Mouse (Mus musculus) cerebellum, adult 2 months (tissue): ENCODE data around the gene Mta3.

Source experiments
- CTCF ChIP-seq: fragments of 200-500 bp; IDR thresholded peaks from 2 replicates; pipeline ENCODE4 v1.5.1; 2011; ENCODE audit warnings: low read depth, mild to moderate bottlenecking, control low read depth, low read length, moderate library complexity, borderline replicate concordance; ENCODE audit not compliant: insufficient read depth
- POLR2A ChIP-seq: fragments of 200-500 bp; IDR thresholded peaks from 2 replicates; pipeline ENCODE4 v1.6.1; 2011; ENCODE audit warnings: low read length, control low read depth, borderline replicate concordance; ENCODE audit not compliant: insufficient read depth

- TF ChIP-seq CTCF, result no peak
- TF ChIP-seq POLR2A, result no peak
These were observed 53.6 kb downstream of the Mta3 start for GRCm38 (mm10) chr17:83759547-83759946.
